ENCODE assay signal across 8 mouse cellular contexts in the genomic region with DNA sequence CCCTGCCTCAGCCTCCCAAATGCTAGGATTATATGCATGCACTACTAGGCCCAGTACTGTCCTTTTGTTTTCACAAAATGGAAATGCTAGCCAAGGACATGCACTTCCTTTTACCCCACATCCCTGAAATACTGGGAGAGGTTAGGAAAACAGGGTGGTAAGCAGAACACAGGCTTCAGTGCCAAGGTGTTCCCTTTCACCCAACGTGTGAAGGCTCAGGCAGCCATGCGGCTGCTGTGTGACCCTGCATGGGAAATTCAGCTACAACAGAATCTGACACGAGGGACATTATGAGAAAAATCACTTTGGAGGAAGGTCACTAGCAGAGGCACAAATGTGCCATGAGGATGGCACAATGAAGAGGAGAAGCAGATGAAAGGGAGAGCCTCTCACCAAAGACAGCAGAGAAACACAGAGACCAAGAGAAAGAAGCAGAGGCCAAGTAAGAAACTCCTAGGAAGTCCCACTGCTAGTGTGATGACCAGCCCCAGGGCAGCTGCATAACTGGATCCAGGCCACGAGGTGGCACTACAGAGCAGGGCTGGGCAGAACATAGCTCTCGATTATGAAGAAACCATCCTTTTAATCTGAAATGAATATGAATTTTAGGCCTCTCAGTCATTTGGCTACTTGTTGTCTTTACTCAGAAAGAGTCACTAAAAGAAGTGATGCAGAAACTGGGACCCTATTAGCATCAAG. TPM values are rescaled to one million over a fixed set of nuclear protein-coding genes. Genes with fewer than 3 reads are reported as not detected.
A peak's percentile ranks its signal among the peaks of the same experiment; 100 is the strongest.
DNase-seq lines count a peak whose midpoint lies in the region; ATAC-seq and TF ChIP-seq lines count a peak whose summit lies in the region.

No protein-coding gene starts in this region.

- no peaks in the 10 kb centered on the region for H3K27me3 ChIP-seq in heart, embryonic 16.5 days (ENCODE audit: control insufficient read depth, insufficient read depth, low read length)

- peaks cover 51% of the 10 kb centered on the region for H3K36me3 ChIP-seq in ES-E14 (ENCODE audit: control insufficient read depth, insufficient read depth, low read length, poor library complexity, severe bottlenecking)
- peaks cover 45% of the 10 kb centered on the region for H3K36me3 ChIP-seq in heart, embryonic 16.5 days (ENCODE audit: control insufficient read depth, insufficient read depth)

- ATAC-seq in heart, embryonic 16.5 days (replicated peaks; ENCODE audit: extremely low read depth, insufficient read depth, low FRiP score), result peak; percentile 52; the same call in 1 of the 2 replicates

- no peaks in the 10 kb centered on the region for H3K9me3 ChIP-seq in ES-E14 (ENCODE audit: control insufficient read depth, insufficient read depth, low read depth, low read length)
- H3K9me3 ChIP-seq in heart, embryonic 16.5 days (replicated peaks; ENCODE audit: control insufficient read depth, low read length), result no peaks in the 10 kb centered on the region

- no peak overlapping the region for H3K4me3 ChIP-seq in ES-E14 (ENCODE audit: insufficient read depth in 1 of 2, low read depth in 1 of 2, low read length in 2 of 2, poor library complexity in 1 of 2, severe bottlenecking in 1 of 2)
- no peak overlapping the region for H3K4me3 ChIP-seq in heart, embryonic 16.5 days (ENCODE audit: low read length)

- H3K27ac ChIP-seq in ES-E14 (ENCODE audit: insufficient read depth, low read depth, low read length, poor library complexity, severe bottlenecking), result no peak overlapping the region
- no peak overlapping the region for H3K27ac ChIP-seq in heart, embryonic 16.5 days (ENCODE audit: low read length)

- no peak overlapping the region for H3K4me2 ChIP-seq in heart, embryonic 16.5 days (ENCODE audit: low read depth, low read length)

- WGBS in heart, embryonic 16.5 days, result 43% methylated on average over 5 of the region's 5 CpGs

- DNase-seq in ES-E14 (ENCODE audit: low read depth, low spot score), result peak; percentile 43
- DNase-seq in adrenal gland, postnatal 14 days, result peak; percentile 92
- DNase-seq in embryo, embryonic 9.5 days (ENCODE audit: extremely low spot score), result peak; percentile 54
- peak; percentile 61 to 88 for DNase-seq in kidney, postnatal 36 days
- DNase-seq in lung, postnatal 36 days, result peak; percentile 84
- peak; percentile 46 for DNase-seq in right cerebral cortex, postnatal 25 days
- DNase-seq in yolk sac, embryonic 10.5 days (ENCODE audit: low spot score), result no peak

- H3K9ac ChIP-seq in ES-E14 (ENCODE audit: insufficient read depth, low read depth, low read length, poor library complexity, severe bottlenecking), result no peak overlapping the region
- H3K9ac ChIP-seq in heart, embryonic 16.5 days (ENCODE audit: low read length), result no peak overlapping the region

- in situ Hi-C loops in ES-E14 (cut with MboI; ENCODE audit: low sequenced_read_pairs in 2 of 2, unreplicated experiment in 2 of 2), result no loop called here

- peaks cover 0 to 2% of the 10 kb centered on the region in 2 experiments; a peak in 1 of 4 replicates for H3K4me1 ChIP-seq in ES-E14 (ENCODE audit: control insufficient read depth in 2 of 2, insufficient read depth in 2 of 2, low read length in 2 of 2, poor library complexity in 1 of 2)
- H3K4me1 ChIP-seq in heart, embryonic 16.5 days (ENCODE audit: control insufficient read depth, insufficient read depth, low read length), result no peaks in the 10 kb centered on the region

TF ChIP-seq in ES-E14, 5 proteins besides CTCF, POLR2A, EP300 and RAD21:
- peak; percentile 80 for TF ChIP-seq ZC3H11A (IDR thresholded peaks at IDR 0.05; ENCODE audit: borderline replicate concordance, low read depth, low read length)
- no peak for TF ChIP-seq HCFC1 (IDR thresholded peaks at IDR 0.05; ENCODE audit: borderline replicate concordance, insufficient read depth, low read length)

RNA-seq across cellular contexts. Expression of a gene that starts 21.0 kb away (rescaled TPM):
- total RNA-seq in ES-E14 (2012; rRNA removed), result 62.7 and 72.4 TPM in 2 replicates
- total RNA-seq in adrenal gland, postnatal 14 days (2021), result 59.5 and 62.4 TPM in 2 replicates
- polyA plus RNA-seq in heart, embryonic 16.5 days (2015; fragmentation: Nextera tagmentation; extraction: Ambion mirVana), result 18.4 and 19.8 TPM in 2 replicates

RNA-seq across cellular contexts. Expression of a gene that starts 22.7 kb away (rescaled TPM):
- 22.9 and 43.7 TPM in 2 replicates for total RNA-seq in ES-E14 (2012; rRNA removed)
- total RNA-seq in adrenal gland, postnatal 14 days (2021), result 73.1 and 86.4 TPM in 2 replicates
- polyA plus RNA-seq in heart, embryonic 16.5 days (2015; fragmentation: Nextera tagmentation; extraction: Ambion mirVana), result 5.6 and 6.7 TPM in 2 replicates

RNA-seq across cellular contexts. Expression of a gene that starts 53.2 kb away (rescaled TPM):
- 16.4 and 21.6 TPM in 2 replicates for total RNA-seq in ES-E14 (2012; rRNA removed)
- total RNA-seq in adrenal gland, postnatal 14 days (2021), result 120 and 132 TPM in 2 replicates
- 11.3 and 13.0 TPM in 2 replicates for polyA plus RNA-seq in heart, embryonic 16.5 days (2015; fragmentation: Nextera tagmentation; extraction: Ambion mirVana)
